In genomic region chr17:86420646-86421338, GRCm38 (mm10) we compare ENCODE assay signal across 18 mouse cellular contexts.
DNase-seq lines count a peak whose midpoint lies in the region.
"Had no signal": no experiment of that assay in that cellular context is flagged by ENCODE, and none has a peak within 500 bp of the region (broad histone marks: within the 10 kb centered on the region; RNA-seq: fewer than 3 reads in every experiment).

No protein-coding gene starts in this region.

- peak; percentile 42 to 63 for DNase-seq in frontal cortex, postnatal 36 days (ENCODE audit: low spot score in 2 of 2)
- DNase-seq in frontal cortex, postnatal 25 days (ENCODE audit: low spot score in 2 of 2): no peak
- peak; percentile 44 to 51 for DNase-seq in left cerebral cortex, adult 18-20 months (ENCODE audit: low spot score in 2 of 2)
- DNase-seq in left cerebral cortex, postnatal 4 days: no peak
- peak; percentile 75 for DNase-seq in right cerebral cortex, adult 18-20 months
- DNase-seq in right cerebral cortex, postnatal 14 days: no peak
- no peak for DNase-seq in yolk sac, embryonic 10.5 days (ENCODE audit: low spot score)
- DNase-seq: adrenal gland, postnatal 36 days; B cell, adult 2 months; cerebellum, adult 11-12 months; cerebellum, postnatal 25 days; embryo, embryonic 11 days; gastrocnemius, adult 2 months; heart, postnatal 4 days; kidney, postnatal 25 days; lung, postnatal 4 days; right cerebral cortex, postnatal 4 days; thymus, postnatal 25 days had no signal

- intact Hi-C loops in left cerebral cortex, postnatal 4 days (cut with DNase I): no loop called here

Comparison
In these comparisons a context has a peak if more than half of its experiments do, and no peak if none do; other contexts are left out.
1. DNase-seq: peak in frontal cortex, postnatal 36 days (2 of 2), left cerebral cortex, adult 18-20 months (2 of 2) and right cerebral cortex, adult 18-20 months (single experiment); none in frontal cortex, postnatal 25 days (0 of 2), left cerebral cortex, postnatal 4 days (single experiment), right cerebral cortex, postnatal 14 days (single experiment) and yolk sac, embryonic 10.5 days (single experiment).